Mouse (Mus musculus): Measurements from ENCODE around the gene Nkain2. TPM values are rescaled to one million over a fixed set of nuclear protein-coding genes. Genes with fewer than 3 reads are reported as not detected.

The Nkain2 gene
- total RNA-seq, 2 experiments from 2014 or later: 35.2 to 37.9 TPM

DNA sequence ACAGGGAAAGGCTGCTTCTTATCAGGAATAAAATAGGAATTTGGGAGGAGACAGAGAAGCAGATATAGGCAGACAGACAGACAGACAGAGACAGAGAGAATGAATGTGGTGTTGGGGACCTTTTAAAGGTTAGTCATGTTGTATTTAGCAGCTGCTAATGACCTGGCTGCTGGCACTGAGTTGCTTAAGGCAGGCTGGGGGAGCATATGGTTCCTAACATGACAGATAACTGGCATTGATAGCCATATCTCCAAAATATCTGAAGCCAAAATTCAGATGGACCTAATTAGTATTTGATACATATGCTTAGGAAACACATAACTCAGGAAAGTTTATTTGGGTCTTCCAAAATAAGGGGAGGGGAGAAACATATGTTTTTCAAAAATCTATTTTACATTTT is 285.8 kb downstream of the Nkain2 start:
- no peak for DNase-seq (ENCODE audit: low spot score in 2 of 2)
- intact Hi-C loops (cut with DNase I): no loop called here

DNA sequence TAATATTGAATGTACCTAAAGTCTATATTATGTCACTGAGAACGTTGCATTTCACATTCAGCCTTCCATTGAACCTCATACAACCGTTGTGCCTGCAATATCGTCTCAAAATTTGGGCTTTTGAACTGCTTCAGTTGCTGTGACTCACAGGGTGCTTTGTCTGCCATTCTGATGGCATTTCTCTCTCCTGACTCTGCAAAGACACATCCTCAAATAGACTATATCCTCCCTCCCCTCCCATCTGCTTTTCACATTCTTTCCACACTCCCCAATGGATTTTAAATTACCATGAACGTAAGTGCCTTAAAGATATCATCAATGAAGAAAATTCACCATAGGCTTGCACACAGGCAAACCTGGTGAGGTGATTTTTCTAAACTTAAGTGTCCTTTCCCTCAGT is 287.5 kb downstream of the Nkain2 start:
- DNase-seq (ENCODE audit: low spot score in 2 of 2): peak; percentile 5
- intact Hi-C loops (cut with DNase I): no loop called here

DNA sequence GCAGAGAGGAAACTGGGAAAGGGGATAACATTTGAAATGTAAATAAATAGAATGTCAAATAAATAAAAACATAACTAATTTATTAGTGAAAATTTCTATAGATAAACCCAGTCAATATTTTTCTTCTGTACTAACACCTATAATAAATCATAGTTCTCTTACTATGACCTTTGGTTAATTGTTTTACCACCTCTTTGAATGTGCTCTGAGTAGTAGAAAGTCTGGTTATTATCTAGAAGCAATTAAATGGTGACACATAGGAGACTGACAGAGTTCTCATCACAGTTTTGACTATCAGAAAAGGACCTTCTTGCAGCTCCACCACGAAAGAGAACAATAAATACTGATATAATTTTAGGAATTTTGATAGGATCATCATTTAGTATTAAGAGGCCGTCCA is 295.3 kb downstream of the Nkain2 start:
- DNase-seq (ENCODE audit: low spot score in 2 of 2): no peak
- intact Hi-C loops (cut with DNase I): no loop called here

DNA sequence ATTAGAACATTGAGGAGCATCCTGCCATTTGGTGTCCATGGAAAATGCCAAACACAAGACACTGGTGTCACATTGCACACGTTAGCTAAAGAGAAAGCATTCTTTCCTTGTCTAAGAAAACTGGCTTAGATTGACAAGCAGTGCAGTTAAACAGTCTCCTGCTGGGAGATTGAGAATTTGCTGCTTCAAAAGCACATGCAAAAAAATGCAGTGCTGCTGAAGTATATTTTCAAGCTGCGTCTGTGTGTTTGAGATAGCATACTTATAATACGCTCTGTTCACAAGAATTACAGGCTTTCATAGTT is 313.0 kb downstream of the Nkain2 start:
- peak in 1 of 2 experiments; percentile 3 for DNase-seq (ENCODE audit: low spot score in 2 of 2)
- intact Hi-C loops (cut with DNase I): no loop called here

DNA sequence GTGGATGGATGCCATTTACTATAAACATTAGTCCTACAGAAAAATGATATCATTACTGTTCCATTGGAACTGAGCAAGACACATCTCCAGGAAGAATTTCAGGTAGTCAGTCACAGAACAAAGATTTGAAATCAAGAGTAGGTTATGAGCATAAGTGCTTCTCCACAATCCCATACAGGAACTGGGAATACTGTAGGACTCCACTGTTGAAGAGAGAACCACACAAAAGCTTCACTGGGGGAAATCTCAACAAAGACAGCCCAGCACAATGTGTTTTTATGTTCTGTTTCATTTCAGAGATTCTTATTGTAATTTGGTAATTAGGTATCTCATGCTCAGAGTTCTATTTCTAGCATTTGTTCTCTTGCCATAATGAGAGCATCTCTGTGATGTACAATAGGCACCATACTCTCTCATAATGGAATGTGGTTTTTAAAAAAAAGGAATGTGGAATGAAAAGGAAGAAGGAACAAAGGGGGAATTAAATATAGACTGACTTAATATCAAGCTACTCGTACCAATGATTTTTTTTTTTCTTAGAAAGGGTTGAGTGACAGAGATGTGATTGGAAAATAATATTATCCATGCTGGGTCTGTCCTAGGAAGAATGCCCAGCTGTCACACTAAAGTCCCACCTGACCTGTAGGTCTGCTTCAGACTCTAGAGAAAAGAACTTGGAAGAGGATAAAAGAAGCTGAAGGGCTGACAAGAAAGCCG is 313.5 kb downstream of the Nkain2 start:
- intact Hi-C loops (cut with DNase I): no loop called here
- no peak for DNase-seq (ENCODE audit: low spot score in 2 of 2)

DNA sequence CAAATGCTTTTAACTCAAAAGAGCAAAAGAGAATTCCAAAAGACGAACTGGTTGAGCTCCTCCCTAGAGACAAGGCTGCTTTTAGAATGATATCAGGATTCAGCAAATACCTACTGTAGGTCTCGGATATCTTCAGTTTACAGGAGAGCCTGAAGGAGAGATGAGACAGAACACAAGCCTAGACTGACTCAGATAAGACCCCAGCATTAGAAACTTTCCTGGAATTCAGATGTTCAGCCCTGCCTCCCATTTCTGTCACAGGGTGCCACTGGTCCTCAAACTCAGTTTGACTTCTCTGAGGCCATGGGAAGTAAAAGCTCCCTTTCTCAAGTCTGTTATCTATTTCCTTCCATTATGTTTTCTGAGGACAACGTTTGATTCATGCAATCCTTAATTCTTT is 332.6 kb downstream of the Nkain2 start:
- intact Hi-C loops (cut with DNase I): no loop called here

DNA sequence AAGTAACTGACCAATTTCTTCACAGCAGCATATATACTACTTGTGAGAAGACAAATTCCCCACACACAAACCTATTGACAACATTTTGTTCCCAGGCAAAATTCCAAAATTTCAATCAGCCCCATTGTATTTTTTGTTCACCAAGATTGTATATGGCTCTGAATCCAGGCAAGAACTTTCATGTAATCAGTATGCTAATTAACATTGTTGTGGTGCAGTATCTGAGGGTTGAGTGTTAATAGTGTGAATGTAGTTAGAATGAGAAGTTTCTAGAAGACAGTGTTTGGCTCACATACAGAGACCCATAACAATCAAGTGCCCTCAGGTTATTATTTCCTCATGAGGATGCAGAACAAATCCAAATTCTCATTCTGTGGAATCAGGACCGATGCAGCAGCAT is 354.2 kb downstream of the Nkain2 start:
- DNase-seq (ENCODE audit: low spot score in 2 of 2): no peak

More for the DNA sequence above, 332.6 kb downstream of the Nkain2 start:
- no peak for DNase-seq (ENCODE audit: low spot score in 2 of 2)

DNA sequence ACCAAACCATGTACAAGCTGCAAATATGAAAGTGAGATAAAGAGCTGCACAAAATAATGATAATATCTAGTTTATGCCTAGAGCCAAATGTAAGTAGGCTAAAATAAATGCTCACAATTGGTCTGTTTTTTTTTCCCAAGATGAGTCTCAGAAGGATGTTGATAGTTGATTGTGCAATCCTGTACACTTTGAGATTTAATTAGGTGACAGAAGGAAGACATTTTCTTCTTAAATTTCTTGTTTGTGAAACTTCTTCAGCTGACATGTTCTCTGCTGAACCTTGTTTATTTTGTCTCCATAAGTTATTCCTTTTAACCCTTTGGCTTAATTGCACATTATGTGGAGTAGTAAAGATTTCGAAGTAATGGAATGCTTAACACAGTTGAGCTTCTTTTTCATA is 379.4 kb downstream of the Nkain2 start:
- intact Hi-C loops (cut with DNase I): no loop called here
- no peak for DNase-seq (ENCODE audit: low spot score in 2 of 2)

More for the DNA sequence above, 354.2 kb downstream of the Nkain2 start:
- intact Hi-C loops (cut with DNase I): no loop called here

DNA sequence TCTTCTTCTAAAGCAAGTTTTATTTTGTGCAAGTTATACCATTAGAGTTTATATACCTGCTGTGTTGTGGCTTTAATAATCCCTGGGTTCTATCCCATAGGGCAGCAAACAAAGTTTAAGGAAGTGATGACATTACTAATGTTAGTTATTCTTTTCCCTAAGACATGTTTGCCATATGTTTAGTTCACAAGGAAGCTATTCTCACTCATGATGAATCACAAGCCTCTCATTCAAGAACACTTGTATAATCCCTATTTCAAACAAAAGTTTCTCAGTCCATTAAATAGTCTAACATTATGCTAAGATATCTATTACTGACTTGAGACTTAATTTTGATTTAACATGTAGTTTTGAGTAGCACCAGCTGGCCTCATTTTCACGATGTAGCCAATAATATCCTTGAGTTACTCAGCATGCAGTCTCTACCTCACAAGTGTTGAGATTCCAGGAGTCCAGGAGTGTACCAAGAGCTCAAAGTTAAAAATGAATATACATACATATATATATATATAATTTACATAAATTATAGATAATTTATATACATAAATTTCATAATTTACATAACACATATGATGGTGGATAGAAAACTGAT is 395.6 kb downstream of the Nkain2 start:
- no peak for DNase-seq (ENCODE audit: low spot score in 2 of 2)

DNA sequence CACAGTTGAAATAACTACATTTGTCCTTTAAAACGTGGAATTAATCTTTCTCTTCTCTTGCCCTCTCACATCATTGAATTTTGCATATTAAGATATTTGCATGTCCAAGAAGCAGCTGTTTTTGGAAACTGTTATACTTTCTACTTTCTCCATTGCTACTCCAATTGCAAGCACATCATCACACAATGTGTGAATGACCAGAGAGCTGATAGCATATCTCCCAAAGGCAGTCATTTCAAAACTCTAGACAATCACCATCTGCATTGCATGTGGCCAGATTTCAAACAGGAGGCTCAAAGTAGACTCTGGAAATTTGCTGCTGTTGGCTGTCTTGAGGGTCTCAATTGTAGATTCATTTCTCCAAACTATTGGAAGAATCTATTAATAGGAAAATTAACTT is 396.7 kb downstream of the Nkain2 start:
- intact Hi-C loops (cut with DNase I): no loop called here
- no peak for DNase-seq (ENCODE audit: low spot score in 2 of 2)

More for the DNA sequence above, 395.6 kb downstream of the Nkain2 start:
- intact Hi-C loops (cut with DNase I): no loop called here

DNA sequence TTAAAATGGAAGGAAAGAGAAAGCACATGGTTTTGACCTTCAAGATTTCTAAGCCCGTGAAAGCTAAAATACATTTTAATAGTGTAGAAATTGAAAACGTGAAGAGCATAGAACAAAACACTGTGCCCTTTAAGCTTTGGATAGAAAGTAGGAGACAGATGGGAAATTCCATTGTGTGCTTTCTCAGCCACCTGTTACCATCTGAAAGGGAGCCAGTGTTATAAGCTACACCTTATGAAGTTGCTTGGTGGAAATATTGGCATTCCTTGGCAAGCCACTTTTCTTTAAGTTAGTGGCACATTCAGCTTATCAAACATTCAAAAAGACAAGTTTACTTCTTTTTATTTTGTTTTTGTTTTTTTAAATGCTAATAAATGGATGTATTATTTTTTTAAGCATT is 427.5 kb downstream of the Nkain2 start:
- intact Hi-C loops (cut with DNase I): no loop called here
- no peak for DNase-seq (ENCODE audit: low spot score in 2 of 2)

DNA sequence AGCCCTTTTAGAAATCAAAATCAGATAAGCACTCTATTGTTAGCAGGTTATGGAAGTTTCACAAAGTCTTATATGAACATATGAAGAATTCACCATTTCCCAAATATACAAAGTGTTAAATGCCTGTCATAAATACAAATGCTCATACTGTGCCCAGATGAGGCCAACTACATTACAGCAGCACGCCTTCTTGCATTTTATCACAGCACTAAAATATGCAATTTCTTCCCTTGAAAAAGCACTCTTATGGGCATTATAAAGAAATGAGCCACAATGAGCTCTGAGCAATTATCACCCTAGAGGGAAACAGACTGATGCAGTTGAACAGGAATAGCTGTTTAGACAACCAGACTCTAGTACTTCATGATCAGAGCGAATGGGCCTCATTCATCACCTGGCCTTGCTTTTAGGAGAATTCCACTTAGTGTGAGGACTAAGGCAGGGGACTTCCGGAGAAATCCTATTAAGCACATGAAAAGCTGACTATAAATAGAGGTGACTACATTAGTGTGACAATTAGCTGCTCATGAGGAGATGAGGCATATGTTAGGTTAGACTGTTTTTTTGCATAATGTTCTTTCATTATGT is 450.2 kb downstream of the Nkain2 start:
- intact Hi-C loops (cut with DNase I): no loop called here
- DNase-seq (ENCODE audit: low spot score in 2 of 2): no peak

DNA sequence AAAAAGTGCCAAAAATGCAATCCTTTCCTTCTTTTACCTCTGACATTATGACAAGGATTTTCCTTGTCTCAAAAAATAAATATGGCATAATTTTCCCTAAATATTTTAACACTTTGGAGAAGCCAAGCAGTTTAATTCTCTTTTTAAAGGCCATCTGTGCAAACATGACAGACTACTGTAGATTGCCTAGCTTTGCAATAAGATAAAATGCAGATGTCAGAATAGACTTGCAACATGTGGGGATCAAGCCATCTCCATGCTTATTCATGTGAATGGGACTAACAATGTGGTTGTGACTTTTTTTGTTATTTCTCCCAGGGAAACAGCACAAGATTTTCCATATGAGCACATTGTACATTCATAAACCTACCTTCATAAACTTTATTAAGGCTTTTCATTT is 476.0 kb downstream of the Nkain2 start:
- intact Hi-C loops (cut with DNase I): no loop called here
- no peak for DNase-seq (ENCODE audit: low spot score in 2 of 2)

DNA sequence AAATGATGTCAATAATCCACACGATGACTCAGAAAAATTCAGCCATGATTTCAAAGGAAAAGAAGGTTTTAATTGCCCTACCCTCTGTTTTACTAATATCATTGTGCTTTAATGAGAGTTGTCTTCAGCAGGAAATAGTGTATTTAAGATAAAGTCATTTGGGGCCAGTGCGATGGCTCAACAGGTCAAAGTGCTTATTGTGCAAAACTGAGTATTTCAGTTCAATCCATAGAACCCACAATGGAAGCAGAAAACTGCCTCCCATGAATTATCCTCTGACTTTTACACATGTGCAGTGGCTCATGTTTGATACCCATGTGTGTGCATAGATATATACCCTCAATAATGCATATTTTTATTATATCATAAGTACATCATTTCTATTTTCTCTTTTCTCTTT is 478.9 kb downstream of the Nkain2 start:
- intact Hi-C loops (cut with DNase I): no loop called here
- no peak for DNase-seq (ENCODE audit: low spot score in 2 of 2)

DNA sequence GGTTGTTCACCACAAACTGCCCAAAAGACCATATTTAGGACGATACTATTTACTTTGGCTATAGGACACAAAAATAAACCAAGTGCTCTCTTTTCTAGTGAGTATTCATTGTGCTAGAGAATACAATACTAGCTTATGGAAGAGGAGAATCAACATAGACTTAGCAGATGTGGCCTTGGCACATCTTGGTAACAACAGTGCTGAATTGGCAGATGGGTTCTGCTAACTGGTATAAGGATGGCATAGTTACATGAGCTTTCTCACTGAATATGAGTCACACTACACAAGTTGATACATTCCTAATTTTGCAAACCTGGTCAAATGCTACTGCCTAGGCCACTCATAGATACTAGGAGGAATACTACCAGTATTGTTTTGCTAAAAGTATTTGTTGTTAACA is 489.3 kb downstream of the Nkain2 start:
- intact Hi-C loops (cut with DNase I): no loop called here
- no peak for DNase-seq (ENCODE audit: low spot score in 2 of 2)

DNA sequence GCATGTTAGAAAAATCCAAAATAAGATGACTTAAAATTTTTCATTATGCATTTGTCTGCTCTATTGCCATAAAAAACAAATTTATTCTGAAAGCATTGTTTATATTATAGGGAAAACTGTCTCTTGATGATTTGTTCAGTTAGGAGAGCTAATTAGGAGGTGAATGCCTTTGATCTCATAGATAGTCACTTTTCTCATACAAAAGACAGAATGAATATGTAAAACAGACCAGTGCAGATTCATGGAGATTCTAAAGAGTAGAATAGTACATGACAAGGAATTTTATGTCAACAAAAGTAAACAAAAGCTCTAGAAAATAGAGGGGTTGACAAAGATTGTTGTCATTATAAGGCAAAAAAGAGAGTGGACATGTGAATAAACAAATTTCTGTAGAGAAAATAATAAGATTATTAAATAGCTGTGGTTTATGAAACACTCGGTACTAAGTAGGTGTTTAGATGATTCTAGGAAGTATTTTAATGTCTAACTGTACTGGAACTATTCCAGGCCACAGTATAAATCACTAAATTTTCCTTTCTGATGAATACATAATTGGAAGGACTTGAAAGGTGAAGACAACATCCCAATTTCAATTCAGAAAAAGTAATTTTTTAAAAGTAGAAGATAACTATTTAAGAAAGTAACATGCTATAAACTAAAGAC is 496.3 kb downstream of the Nkain2 start:
- intact Hi-C loops (cut with DNase I): no loop called here
- no peak for DNase-seq (ENCODE audit: low spot score in 2 of 2)

DNA sequence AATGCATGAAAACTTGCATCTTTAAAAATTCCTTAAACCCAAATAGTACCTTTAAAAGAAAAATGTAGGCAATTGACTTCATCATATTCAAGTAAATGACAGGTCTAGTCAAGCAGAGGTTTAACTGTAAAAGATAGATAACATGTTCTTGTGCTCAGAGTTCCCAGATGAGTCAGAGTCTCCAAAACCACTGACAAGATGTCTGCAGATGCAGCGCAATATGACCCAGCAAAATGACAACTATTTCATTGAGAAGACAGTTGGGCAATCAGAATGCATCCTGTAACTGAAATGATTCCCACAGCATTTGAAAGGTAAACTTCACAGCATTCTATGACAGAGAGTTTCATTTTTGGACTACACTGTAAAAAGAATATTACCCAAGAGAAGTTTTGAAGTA is 496.9 kb downstream of the Nkain2 start:
- no peak for DNase-seq (ENCODE audit: low spot score in 2 of 2)
- intact Hi-C loops (cut with DNase I): no loop called here

DNA sequence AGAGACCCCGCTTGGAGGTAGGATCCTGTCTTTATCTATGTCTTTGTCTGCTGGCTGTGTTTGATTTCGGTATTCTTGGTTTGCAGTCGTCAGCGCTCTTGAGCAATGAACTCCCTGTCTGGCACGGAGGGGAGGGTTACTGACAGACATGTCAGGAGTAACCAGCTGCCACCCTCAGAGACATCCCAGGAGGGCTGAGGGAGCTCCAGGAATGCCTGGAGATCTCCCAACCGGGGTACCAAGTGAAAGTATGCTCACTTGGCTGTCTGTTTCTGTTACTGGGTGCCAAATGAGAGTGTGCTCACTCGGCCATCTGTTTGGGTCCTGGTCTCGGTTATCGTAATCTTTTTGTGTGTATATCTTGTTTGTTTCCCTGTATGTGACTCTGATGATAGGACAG is 577.5 kb downstream of the Nkain2 start:
- intact Hi-C loops (cut with DNase I): no loop called here
- no peak for DNase-seq (ENCODE audit: low spot score in 2 of 2)

DNA sequence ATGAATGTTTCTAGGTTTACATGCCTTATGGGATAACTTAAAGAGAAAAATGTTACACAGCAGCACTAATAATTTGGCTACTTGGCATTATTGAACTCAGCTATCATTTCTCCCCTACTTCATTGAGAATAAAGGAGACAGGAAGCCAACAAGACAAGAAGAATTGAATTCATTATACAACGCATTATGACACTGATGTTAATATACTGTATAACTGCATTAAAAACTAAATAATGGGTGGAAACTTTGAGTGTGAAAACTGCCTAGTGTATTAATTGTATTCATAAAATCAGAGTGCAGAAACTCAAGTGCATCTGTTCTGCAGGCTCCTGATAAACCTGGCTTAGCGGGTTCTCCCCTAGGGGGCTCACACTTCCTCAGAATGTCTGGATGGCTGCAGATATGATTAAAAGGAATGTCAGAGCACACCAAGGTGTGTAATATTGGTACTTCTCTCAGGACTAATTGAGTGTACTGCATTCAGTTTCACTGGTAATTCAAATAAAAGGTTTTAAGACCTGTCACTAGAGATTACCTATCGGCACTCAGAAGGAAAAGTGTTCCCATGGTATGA is 589.2 kb downstream of the Nkain2 start:
- intact Hi-C loops (cut with DNase I): no loop called here
- no peak for DNase-seq (ENCODE audit: low spot score in 2 of 2)

DNA sequence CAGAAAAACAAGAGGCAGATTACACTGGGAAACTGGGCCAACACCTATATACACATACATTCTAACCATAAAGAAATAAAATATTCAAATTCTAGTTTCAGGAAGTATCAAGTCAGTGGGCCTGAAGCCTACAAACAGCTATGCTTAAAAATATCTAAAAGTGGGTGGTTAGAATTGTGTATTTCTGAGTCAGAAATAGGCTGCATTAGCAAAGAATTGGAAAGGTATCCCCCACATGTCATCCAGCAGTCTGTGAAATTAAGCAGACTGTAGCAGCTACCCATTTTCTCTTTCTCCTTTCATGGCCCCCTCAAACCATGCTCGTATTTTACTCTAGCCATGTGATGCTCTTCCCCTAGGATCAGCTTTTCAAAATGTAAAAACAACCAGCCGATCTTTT is 599.8 kb downstream of the Nkain2 start:
- intact Hi-C loops (cut with DNase I): no loop called here
- peak in 1 of 2 experiments; percentile 13 for DNase-seq (ENCODE audit: low spot score in 2 of 2)

Data from left cerebral cortex, postnatal 14 days (tissue).